Mouse (Mus musculus) neural tube, embryonic 14.5 days (tissue): ENCODE results near the gene Tjp1. TPM values are rescaled to one million over a fixed set of nuclear protein-coding genes. Genes with fewer than 3 reads are reported as not detected.

Experiments used
- ATAC-seq: fragments of 200-750 bp; cut with Nextera tagmentation; 2 replicates; pipeline ENCODE4 v1.8.0; 2017; ENCODE audit warnings: low read depth, mild to moderate bottlenecking, moderate TSS enrichment, moderate library complexity
- H3K27ac ChIP-seq: fragments of 300-500 bp; sonication (generic); 2 replicates; pipeline ENCODE4 v1.5.1; 2014; ENCODE audit warnings: low read depth, mild to moderate bottlenecking, control low read depth, low read length, moderate library complexity, mixed read lengths
- H3K27me3 ChIP-seq: fragments of 300-500 bp; sonication (generic); 2 replicates; pipeline ENCODE4 v1.6.1; 2014; ENCODE audit warnings: low read length; ENCODE audit not compliant: control insufficient read depth, insufficient read depth
- H3K36me3 ChIP-seq: fragments of 300-500 bp; sonication (generic); 2 replicates; pipeline ENCODE4 v1.6.1; 2014; ENCODE audit warnings: low read length, mixed read lengths; ENCODE audit not compliant: control insufficient read depth, insufficient read depth
- H3K4me1 ChIP-seq: fragments of 300-500 bp; sonication (generic); 2 replicates; pipeline ENCODE4 v1.6.1; 2014; ENCODE audit warnings: low read length; ENCODE audit not compliant: control insufficient read depth, insufficient read depth
- H3K4me2 ChIP-seq: fragments of 300-500 bp; sonication (generic); 2 replicates; pipeline ENCODE4 v1.6.1; 2014; ENCODE audit warnings: mild to moderate bottlenecking, low read depth, low read length, control low read depth
- H3K4me3 ChIP-seq: fragments of 300-500 bp; sonication (generic); 2 replicates; pipeline ENCODE4 v1.5.1; 2014; ENCODE audit warnings: low read depth, low read length, control low read depth, mixed read lengths
- H3K9ac ChIP-seq: fragments of 300-500 bp; sonication (generic); replicated peaks from 2 replicates; pipeline ENCODE4 v1.6.1; 2014; ENCODE audit warnings: low read depth, mild to moderate bottlenecking, control low read depth, low read length, mixed read lengths
- H3K9me3 ChIP-seq: fragments of 300-500 bp; sonication (generic); 2 replicates; pipeline ENCODE4 v1.6.1; 2016; ENCODE audit warnings: low read length; ENCODE audit not compliant: control insufficient read depth
- WGBS: fragments of 180-500 bp; shearing (Covaris S2); extraction: QIAGEN DNeasy Blood & Tissue Kit; methylation state at CpG from one replicate; pipeline ENCODE4 v1.1.7; 2014; 5-methylcytosine and 5-hydroxymethylcytosine counted together
- polyA plus RNA-seq: library from polyadenylated mRNA; unstranded; fragments of >200 nt; fragmentation: Nextera tagmentation; extraction: Ambion mirVana; gene quantifications from 2 replicates; pipeline ENCODE4 v1.2.1, GENCODE M21; 2014

Tjp1 gene
- polyA plus RNA-seq, 1 experiment from 2014 or later, result 37.0 TPM

DNA sequence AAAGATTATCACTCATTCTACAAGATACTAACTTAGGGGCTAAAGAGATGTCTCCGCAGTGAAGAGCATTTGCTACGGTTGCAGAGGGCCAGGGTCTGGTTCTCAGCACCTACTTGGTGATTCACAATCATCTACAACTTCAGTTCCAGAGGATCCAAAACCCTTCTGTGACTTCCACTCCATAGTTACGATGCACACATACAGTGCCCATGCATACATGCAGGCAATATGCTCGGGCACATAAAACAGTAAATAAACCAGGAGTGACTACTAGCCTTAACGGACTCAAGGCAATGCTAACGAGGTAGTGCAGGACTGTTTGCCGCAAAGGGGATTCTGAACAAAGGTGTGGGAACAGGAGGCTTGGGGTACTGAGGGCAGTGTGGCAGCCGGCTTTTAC lies 7.0 kb downstream of the Tjp1 start:
- no peak overlapping the region for H3K9ac ChIP-seq
- H3K27ac ChIP-seq, result no peak overlapping the region
- H3K27me3 ChIP-seq, result no peaks in the 10 kb centered on the region
- no peaks in the 10 kb centered on the region for H3K9me3 ChIP-seq
- no peaks in the 10 kb centered on the region for H3K4me1 ChIP-seq
- ATAC-seq, result no peak
- 92% methylated on average over 8 of the region's 8 CpGs for WGBS
- no peak overlapping the region for H3K4me2 ChIP-seq
- H3K4me3 ChIP-seq, result no peak overlapping the region
- no peaks in the 10 kb centered on the region for H3K36me3 ChIP-seq

DNA sequence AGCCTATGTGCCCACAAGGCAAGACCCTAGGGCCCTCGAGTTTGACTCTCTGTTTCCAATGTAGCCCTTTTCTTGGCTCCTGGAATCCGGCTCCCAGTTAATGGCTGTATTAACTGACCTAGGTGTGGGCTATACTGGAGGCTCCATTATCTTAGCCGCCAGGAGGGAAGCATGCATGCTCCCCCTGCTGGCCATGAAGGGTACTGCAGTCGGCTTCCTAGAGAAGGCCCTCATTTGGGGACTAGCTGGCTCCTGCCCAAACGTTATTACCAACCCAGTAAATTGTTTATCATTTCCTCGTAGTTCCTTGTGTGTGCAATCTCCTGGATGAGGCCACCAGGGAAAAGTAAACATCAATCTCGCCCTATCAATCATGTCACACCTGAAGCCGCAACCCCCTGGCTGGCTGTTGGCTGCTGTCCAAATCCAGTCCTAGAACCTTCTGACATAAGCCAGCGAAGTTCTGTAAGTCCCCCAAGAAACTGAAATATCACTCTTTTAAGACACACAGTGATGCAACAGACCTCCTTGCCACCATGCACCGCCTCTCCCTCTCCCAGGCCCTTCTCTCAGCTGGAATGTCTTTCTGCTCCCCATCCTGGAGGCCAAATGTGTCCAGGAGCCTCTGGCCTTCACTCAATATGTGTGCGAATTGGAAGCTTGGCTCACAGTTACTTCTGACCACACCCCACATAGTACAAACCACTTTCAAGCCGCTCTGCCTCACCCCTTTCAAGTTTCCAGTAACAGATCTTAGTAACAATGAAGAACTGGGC lies 7.6 kb downstream of the Tjp1 start:
- Histone ChIP-seq H3K9ac (no peak overlapping the region), H3K4me2 (no peak overlapping the region), H3K4me3 (no peak overlapping the region), H3K27ac (no peak overlapping the region), H3K36me3 (no peaks in the 10 kb centered on the region), H3K27me3 (no peaks in the 10 kb centered on the region), H3K9me3 (no peaks in the 10 kb centered on the region), H3K4me1 (no peaks in the 10 kb centered on the region)
- peak; percentile 63; the same call in 1 of the 2 replicates for ATAC-seq
- WGBS, result 39% methylated on average over 12 of the region's 12 CpGs

DNA sequence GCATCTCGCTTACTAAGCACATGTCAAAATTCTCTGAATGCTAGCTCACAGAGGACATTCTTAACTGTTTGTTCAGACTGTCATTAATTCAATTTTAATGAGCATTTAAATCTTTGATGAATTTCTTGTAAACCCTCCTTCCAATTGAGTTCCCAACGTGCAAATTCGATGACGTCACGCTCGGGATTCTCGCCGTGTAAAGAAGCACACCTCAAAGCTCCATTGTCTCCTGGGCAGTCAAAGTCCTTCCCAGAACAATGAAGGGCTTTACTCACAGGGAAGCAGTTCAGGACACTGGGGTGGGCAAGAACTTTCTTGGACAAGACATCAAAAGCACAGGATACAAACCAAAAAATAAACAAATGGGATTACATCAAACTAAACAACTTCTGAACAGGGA lies 10.7 kb downstream of the Tjp1 start:
- no peaks in the 10 kb centered on the region for H3K9me3 ChIP-seq
- no peak overlapping the region for H3K9ac ChIP-seq
- H3K36me3 ChIP-seq, result no peaks in the 10 kb centered on the region
- peaks cover 13% of the 10 kb centered on the region for H3K4me1 ChIP-seq
- no peaks in the 10 kb centered on the region for H3K27me3 ChIP-seq
- no peak overlapping the region for H3K4me3 ChIP-seq
- H3K27ac ChIP-seq, result no peak overlapping the region
- no peak for ATAC-seq
- 41% methylated on average over 8 of the region's 8 CpGs for WGBS
- H3K4me2 ChIP-seq, result no peak overlapping the region

DNA sequence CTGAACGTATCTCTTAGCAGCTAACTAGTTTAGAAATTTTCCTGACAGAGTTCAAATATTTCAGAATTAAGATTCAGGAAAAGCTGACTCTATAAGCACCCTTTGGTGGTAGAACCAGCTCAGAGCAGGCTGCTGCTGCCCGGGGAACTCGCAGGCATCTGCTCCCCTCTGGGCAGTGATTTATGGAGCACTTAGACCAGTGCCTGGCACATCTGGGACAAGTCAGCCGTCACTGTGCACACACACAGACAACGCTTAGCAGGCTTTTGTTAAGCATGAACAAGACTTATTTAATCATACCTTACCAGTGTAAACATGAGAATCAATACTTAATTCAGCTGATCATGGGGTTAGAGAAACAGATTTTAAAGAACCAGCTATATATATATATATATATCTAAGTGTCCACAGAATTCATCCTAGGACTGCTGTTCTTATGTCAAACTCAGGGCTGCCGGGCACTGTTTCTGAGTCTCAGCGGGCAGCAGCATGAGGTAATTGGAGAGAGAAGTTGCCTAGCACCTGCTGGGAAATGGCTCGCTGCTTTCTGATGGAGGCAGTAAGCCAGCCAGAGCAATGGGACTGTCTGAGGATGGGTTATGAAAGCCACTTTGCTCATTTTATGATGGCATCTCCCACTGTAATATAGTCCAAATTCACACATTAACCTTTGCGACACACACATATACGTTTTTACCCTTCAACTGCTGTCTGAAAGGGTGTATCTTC lies 14.0 kb downstream of the Tjp1 start:
- Histone ChIP-seq H3K9ac (no peak overlapping the region), H3K27ac (no peak overlapping the region), H3K4me1 (peaks cover 13% of the 10 kb centered on the region), H3K9me3 (no peaks in the 10 kb centered on the region), H3K4me3 (no peak overlapping the region), H3K27me3 (no peaks in the 10 kb centered on the region), H3K4me2 (no peak overlapping the region; the same call in 1 of the 2 replicates), H3K36me3 (no peaks in the 10 kb centered on the region)
- WGBS, result 20% methylated on average over 10 of the region's 10 CpGs
- peak; percentile 86 for ATAC-seq

DNA sequence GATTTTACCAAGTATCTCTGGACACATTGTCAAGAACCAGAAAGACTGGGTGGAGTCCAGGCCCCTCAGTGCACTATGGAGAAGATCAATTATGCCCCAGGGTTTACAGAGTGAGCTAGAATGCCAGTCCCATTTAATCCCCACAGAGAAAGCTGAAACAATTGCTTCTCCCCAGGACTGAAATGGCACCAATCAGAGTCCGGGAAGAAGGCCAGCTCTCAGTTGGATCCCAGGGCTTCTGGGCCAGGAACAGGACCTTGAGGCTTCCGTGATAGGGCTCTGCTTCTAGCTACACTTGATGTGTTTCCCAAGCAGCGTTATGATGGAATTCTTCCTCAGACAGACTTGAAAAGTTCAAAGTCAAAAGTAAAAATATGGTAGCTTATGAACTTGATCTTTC lies 18.2 kb downstream of the Tjp1 start:
- WGBS, result 34% methylated on average over 3 of the region's 3 CpGs
- Histone ChIP-seq H3K27me3 (no peaks in the 10 kb centered on the region), H3K4me3 (no peak overlapping the region), H3K36me3 (no peaks in the 10 kb centered on the region), H3K9me3 (no peaks in the 10 kb centered on the region), H3K9ac (no peak overlapping the region), H3K4me1 (peaks cover 13% of the 10 kb centered on the region), H3K4me2 (no peak overlapping the region), H3K27ac (no peak overlapping the region)
- ATAC-seq, result no peak

DNA sequence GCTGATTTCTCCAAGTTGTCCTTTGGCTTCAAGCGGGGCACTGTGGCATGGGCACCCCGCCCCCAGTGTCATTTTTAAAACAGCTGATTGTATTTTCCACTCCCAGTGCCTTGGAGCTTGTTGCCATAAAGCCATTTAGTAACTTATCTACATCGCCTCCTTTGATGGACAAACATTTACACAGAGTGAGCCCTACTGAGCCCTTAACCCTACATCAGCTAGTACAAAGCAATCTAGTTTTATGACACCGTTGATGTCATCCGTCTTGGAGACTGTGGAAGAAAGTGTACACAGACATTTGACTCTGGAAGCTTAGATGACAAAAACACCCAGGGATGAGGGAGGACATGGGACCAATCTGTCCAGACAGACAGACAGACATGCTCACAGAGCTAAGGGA lies 20.2 kb downstream of the Tjp1 start:
- Histone ChIP-seq H3K9ac (no peak overlapping the region), H3K36me3 (no peaks in the 10 kb centered on the region), H3K9me3 (no peaks in the 10 kb centered on the region), H3K27ac (no peak overlapping the region), H3K4me3 (no peak overlapping the region), H3K4me2 (no peak overlapping the region), H3K27me3 (no peaks in the 10 kb centered on the region), H3K4me1 (no peaks in the 10 kb centered on the region)
- 54% methylated on average over 5 of the region's 5 CpGs for WGBS
- no peak for ATAC-seq

DNA sequence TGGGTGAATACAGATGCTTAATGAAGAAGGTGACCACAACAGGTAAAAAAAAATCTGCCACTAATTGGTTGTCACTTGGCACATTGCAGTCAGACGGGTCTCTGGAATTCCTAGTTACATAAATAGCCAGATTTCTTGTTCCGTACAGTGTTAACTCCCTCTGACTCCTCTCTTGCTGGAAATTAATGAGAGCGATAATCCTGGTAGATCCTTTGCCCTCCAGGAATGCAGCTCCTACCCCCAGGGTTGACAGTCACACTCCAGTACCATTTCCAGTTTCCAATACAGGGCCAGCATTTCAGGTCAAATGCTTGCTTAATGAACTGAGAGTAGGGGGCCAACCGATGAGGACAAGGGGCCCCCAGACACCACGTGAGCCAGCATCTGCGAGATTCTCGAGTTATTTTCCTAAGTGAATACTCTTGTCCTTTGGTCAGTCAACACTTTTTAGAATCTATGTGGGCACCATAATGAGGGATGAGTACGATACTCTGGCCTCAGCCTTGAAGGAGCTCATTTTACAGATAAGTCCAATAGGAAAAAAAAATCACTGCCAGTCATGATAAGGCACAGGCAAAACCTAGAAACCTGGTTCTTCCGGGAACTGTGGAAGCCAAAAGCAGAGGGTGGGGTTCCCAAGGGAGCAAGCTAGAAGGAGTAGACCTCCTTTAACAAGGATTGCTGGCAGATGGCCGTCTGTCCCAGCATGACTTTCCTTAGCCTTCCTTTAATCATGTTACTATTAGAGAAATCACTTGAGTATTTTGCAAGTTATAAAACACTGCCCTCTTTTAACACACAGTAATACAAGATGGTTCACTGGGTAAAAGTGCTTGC lies 24.9 kb downstream of the Tjp1 start:
- no peak overlapping the region for H3K9ac ChIP-seq
- ATAC-seq, result no peak
- H3K4me1 ChIP-seq, result no peaks in the 10 kb centered on the region
- no peak overlapping the region for H3K4me2 ChIP-seq
- H3K36me3 ChIP-seq, result no peaks in the 10 kb centered on the region
- no peaks in the 10 kb centered on the region for H3K9me3 ChIP-seq
- H3K4me3 ChIP-seq, result no peak overlapping the region
- no peak overlapping the region for H3K27ac ChIP-seq
- 78% methylated on average over 10 of the region's 10 CpGs for WGBS
- no peaks in the 10 kb centered on the region for H3K27me3 ChIP-seq

DNA sequence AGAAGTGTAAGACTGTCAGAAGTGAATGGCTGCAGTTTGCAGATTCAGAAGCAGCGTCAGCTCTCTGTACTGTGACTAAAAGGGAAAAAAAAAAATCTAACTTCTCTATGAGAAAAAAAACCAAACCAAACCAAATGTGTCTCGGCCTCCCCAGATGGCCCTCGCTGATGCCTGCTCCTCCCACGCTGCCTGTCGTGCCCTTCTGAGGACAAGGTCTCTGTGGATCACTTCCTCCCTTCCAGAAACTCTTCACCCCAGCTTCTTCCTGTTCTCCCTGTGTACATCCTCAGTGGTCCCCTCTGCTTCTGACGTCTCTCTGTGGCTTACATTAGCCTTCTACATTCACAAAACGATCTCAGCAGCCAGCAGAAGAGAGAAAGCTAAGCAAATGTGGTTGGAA lies 26.8 kb downstream of the Tjp1 start:
- no peaks in the 10 kb centered on the region for H3K9me3 ChIP-seq
- H3K4me2 ChIP-seq, result no peak overlapping the region
- H3K27me3 ChIP-seq, result no peaks in the 10 kb centered on the region
- no peak overlapping the region for H3K4me3 ChIP-seq
- 71% methylated on average over 7 of the region's 7 CpGs for whole genome bisulfite sequencing
- no peaks in the 10 kb centered on the region for H3K36me3 ChIP-seq
- H3K4me1 ChIP-seq, result no peaks in the 10 kb centered on the region
- H3K27ac ChIP-seq, result no peak overlapping the region
- H3K9ac ChIP-seq, result no peak overlapping the region
- ATAC-seq, result no peak
